Mouse (Mus musculus) midbrain, embryonic 12.5 days (tissue): Measurements from ENCODE around the gene Cmip. TPM values are rescaled to one million over a fixed set of nuclear protein-coding genes. Genes with fewer than 3 reads are reported as not detected.
A peak's percentile ranks its signal among the peaks of the same experiment; 100 is the strongest.

ENCODE experiments used
- ATAC-seq: fragments of 200-750 bp; cut with Nextera tagmentation; 2 replicates; pipeline ENCODE4 v1.8.0; 2017; ENCODE audit warnings: low read depth, moderate TSS enrichment, moderate library complexity; ENCODE audit not compliant: low FRiP score
- H3K27ac ChIP-seq: fragments of 300-500 bp; sonication (generic); replicated peaks from 2 replicates; pipeline ENCODE4 v1.5.1; 2016; ENCODE audit warnings: mild to moderate bottlenecking
- H3K27me3 ChIP-seq: fragments of 300-500 bp; sonication (generic); 2 replicates; pipeline ENCODE4 v1.6.1; 2016; ENCODE audit warnings: mild to moderate bottlenecking
- H3K36me3 ChIP-seq: fragments of 300-500 bp; sonication (generic); 2 replicates; pipeline ENCODE4 v1.6.1; 2016
- H3K4me1 ChIP-seq: fragments of 300-500 bp; sonication (generic); 2 replicates; pipeline ENCODE4 v1.6.1; 2016
- H3K4me2 ChIP-seq: fragments of 300-500 bp; sonication (generic); replicated peaks from 2 replicates; pipeline ENCODE4 v1.6.1; 2016; ENCODE audit warnings: mild to moderate bottlenecking, moderate library complexity
- H3K4me3 ChIP-seq: fragments of 300-500 bp; sonication (generic); 2 replicates; pipeline ENCODE4 v1.5.1; 2016; ENCODE audit warnings: mild to moderate bottlenecking
- H3K9ac ChIP-seq: fragments of 300-500 bp; sonication (generic); replicated peaks from 2 replicates; pipeline ENCODE4 v1.6.1; 2016; ENCODE audit warnings: mild to moderate bottlenecking, moderate library complexity
- H3K9me3 ChIP-seq: fragments of 300-500 bp; sonication (generic); 2 replicates; pipeline ENCODE4 v1.6.1; 2016; ENCODE audit warnings: mild to moderate bottlenecking
- WGBS: fragments of 180-500 bp; shearing (Covaris S2); methylation state at CpG from one replicate; pipeline ENCODE4 v1.1.7; 2016; 5-methylcytosine and 5-hydroxymethylcytosine counted together
- polyA plus RNA-seq: library from polyadenylated mRNA; unstranded; fragments of >200 nt; fragmentation: Nextera tagmentation; extraction: Ambion mirVana; gene quantifications from 2 replicates; pipeline ENCODE4 v1.2.1, GENCODE M21; 2016

Cmip gene
- polyA plus RNA-seq, result 30.0 and 33.0 TPM in 2 replicates

DNA sequence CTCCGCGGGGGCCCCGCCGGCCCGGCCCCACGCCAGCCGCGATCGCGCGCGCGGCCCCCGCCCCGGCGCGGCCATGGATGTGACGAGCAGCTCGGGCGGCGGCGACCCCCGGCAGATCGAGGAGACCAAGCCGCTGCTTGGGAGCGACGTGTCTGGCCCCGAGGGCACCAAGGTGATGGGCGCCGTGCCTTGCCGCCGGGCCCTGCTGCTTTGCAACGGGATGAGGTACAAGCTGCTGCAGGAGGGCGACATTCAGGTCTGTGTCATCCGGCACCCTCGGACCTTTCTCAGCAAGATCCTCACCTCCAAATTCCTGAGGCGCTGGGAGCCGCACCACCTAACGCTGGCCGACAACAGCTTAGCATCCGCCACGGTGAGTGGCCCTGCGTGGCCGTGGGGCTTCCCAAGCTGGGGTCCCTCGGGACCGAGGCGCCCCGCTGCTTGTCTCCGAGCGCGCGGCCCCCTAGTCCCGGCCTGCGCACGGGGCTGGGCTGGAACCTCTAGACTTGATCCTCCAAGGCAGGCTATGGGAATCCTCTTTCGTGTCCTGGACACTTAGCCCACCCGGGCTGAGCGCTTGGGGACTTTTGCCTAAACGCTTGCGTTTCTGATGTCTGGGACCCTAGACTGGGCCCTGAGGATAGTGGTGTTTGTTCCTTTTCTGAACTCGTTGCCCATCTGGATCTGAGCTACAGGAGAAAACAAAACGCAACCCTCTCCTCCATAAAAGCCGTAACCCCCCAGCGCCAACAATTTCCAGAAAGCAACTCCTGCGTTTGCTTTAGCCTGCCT is at the start of gene Cmip:
Gene Cmip (plus strand): TSS at position 36 of the 792 bp plus-strand sequence.
- Histone ChIP-seq H3K4me1 (peaks cover 38% of the 10 kb centered on the region), H3K9ac (peak within 1 kb of the TSS; percentile 84), H3K27me3 (no peaks in the 10 kb centered on the region), H3K36me3 (no peaks in the 10 kb centered on the region), H3K9me3 (no peaks in the 10 kb centered on the region), H3K27ac (peak within 1 kb of the TSS; percentile 88), H3K4me3 (peak within 1 kb of the TSS; percentile 75), H3K4me2 (peak within 1 kb of the TSS; percentile 77)
- under 1% methylated on average over 50 of the region's 65 CpGs for WGBS
- peak; percentile 35 for ATAC-seq

DNA sequence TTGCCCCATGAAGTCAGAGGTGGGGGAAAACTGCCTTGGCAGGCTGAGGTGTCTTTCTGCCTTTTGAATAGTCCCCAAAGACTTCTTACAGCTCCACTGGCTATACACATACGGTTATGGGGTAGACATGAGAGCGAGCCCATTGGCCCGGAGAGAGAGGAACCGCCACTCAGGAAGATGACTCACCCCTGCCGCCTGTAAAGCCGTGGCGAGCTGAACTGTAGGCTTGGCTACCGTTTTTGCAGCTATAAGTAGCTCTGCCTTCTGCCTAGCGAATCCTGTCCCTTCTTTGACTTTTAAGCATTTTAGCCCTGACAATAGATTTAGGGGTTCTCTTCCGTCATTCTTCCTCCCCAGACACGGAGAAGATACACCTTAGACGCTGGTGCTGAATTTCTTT is 47.7 kb upstream of the Cmip start:
- Histone ChIP-seq H3K4me1 (no peaks in the 10 kb centered on the region), H3K36me3 (peaks cover 18% of the 10 kb centered on the region), H3K27me3 (no peaks in the 10 kb centered on the region), H3K4me2 (no peak overlapping the region), H3K27ac (no peak overlapping the region), H3K4me3 (no peak overlapping the region), H3K9me3 (no peaks in the 10 kb centered on the region), H3K9ac (no peak overlapping the region)
- 93% methylated on average over 12 of the region's 12 CpGs for WGBS
- no peak for ATAC-seq

DNA sequence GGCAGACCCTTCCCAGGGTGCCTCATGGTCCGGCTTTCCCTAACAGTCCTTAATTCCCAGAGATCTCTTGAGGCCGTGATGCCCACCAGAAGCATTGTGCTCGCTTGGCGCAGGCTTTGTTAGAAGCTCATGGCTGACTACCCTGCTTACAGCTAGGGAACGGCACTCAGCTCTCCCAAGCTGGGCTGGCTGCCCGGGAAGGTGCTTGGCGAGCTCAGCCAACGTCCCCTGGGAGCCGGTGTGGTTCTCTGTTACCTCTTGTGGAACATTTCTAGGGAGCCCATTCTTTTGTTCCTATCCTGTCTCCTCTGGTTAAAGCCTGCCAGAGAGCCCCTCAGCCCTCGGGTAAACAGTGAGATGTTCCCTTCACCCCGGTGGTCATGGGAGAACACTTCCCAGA is 44.8 kb upstream of the Cmip start:
- ATAC-seq, result no peak
- Histone ChIP-seq H3K27ac (no peak overlapping the region), H3K9ac (no peak overlapping the region), H3K36me3 (peaks cover 8% of the 10 kb centered on the region; the same call in 1 of the 2 replicates), H3K4me1 (no peaks in the 10 kb centered on the region), H3K4me2 (no peak overlapping the region), H3K9me3 (no peaks in the 10 kb centered on the region), H3K27me3 (no peaks in the 10 kb centered on the region), H3K4me3 (no peak overlapping the region)
- 88% methylated on average over 11 of the region's 11 CpGs for WGBS

DNA sequence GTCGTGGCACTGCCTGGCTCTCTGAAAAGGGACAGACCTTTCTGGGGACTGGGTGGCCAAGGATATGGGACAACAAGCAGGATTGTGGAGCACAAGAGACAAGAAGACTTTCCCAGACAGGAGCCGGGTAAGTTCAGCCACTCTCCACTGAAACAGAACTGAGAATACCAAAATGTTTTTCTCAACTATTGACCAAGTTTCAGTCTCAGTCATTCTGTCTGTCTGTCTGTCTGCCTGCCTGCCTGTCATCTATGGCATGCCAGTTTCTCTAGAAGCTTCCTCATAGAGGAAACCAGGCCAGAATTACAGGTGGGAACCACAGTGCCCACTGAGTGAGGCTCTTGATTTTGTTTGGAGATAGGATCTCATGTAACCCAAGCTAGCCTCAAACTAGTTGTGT is 39.1 kb upstream of the Cmip start:
- 92% methylated on average over 2 of the region's 2 CpGs for WGBS
- no peak overlapping the region for H3K4me3 ChIP-seq

GRCm38 (mm10) chr8:117222396-117222795 is 34.5 kb upstream of the Cmip start:
- WGBS, result 82% methylated on average over 6 of the region's 6 CpGs
- Histone ChIP-seq H3K4me3 (no peak overlapping the region), H3K4me1 (0 out of 2 replicates have a peak, but pooled peaks cover 3% of the 10 kb centered on the region), H3K9ac (no peak overlapping the region), H3K27me3 (no peaks in the 10 kb centered on the region), H3K36me3 (no peaks in the 10 kb centered on the region), H3K9me3 (no peaks in the 10 kb centered on the region), H3K27ac (no peak overlapping the region), H3K4me2 (no peak overlapping the region)
- no peak for ATAC-seq

More for the DNA sequence above, 39.1 kb upstream of the Cmip start:
- H3K4me1 ChIP-seq, result no peaks in the 10 kb centered on the region
- H3K27ac ChIP-seq, result no peak overlapping the region
- H3K9ac ChIP-seq, result no peak overlapping the region
- no peaks in the 10 kb centered on the region for H3K27me3 ChIP-seq
- H3K36me3 ChIP-seq, result peaks cover 8% of the 10 kb centered on the region; the same call in 1 of the 2 replicates
- no peak for ATAC-seq
- no peak overlapping the region for H3K4me2 ChIP-seq
- no peaks in the 10 kb centered on the region for H3K9me3 ChIP-seq

- Histone ChIP-seq H3K9me3 (no peaks in the 10 kb centered on the region), H3K4me2 (peak overlapping the region; percentile 44), H3K4me1 (0 out of 2 replicates have a peak, but pooled peaks cover 3% of the 10 kb centered on the region), H3K27ac (no peak overlapping the region), H3K9ac (0 out of 2 replicates have a peak overlapping the region, but pooled peaks have one; percentile 28), H3K4me3 (peak overlapping the region; percentile 32), H3K36me3 (no peaks in the 10 kb centered on the region), H3K27me3 (no peaks in the 10 kb centered on the region)
- peak; percentile 79; the same call in 1 of the 2 replicates for ATAC-seq
- 18% methylated on average over 9 of the region's 9 CpGs for WGBS
Measured at GRCm38 (mm10) chr8:117224630-117225029, 32.2 kb upstream of the Cmip start.

- Histone ChIP-seq H3K27me3 (no peaks in the 10 kb centered on the region), H3K4me1 (0 out of 2 replicates have a peak, but pooled peaks cover 3% of the 10 kb centered on the region), H3K27ac (no peak overlapping the region), H3K4me2 (no peak overlapping the region), H3K9me3 (no peaks in the 10 kb centered on the region), H3K4me3 (no peak overlapping the region), H3K36me3 (no peaks in the 10 kb centered on the region), H3K9ac (no peak overlapping the region)
- WGBS, result 89% methylated on average over 12 of the region's 12 CpGs
- no peak for ATAC-seq
Measured at GRCm38 (mm10) chr8:117226306-117226705, 30.6 kb upstream of the Cmip start.

GRCm38 (mm10) chr8:117227339-117227738 is 29.5 kb upstream of the Cmip start:
- H3K27me3 ChIP-seq, result no peaks in the 10 kb centered on the region
- 96% methylated on average over 2 of the region's 2 CpGs for WGBS
- no peaks in the 10 kb centered on the region for H3K9me3 ChIP-seq
- no peaks in the 10 kb centered on the region for H3K36me3 ChIP-seq
- no peak overlapping the region for H3K4me2 ChIP-seq
- no peak overlapping the region for H3K27ac ChIP-seq
- no peak for ATAC-seq
- H3K4me1 ChIP-seq, result 0 out of 2 replicates have a peak, but pooled peaks cover 3% of the 10 kb centered on the region
- H3K4me3 ChIP-seq, result no peak overlapping the region
- no peak overlapping the region for H3K9ac ChIP-seq

DNA sequence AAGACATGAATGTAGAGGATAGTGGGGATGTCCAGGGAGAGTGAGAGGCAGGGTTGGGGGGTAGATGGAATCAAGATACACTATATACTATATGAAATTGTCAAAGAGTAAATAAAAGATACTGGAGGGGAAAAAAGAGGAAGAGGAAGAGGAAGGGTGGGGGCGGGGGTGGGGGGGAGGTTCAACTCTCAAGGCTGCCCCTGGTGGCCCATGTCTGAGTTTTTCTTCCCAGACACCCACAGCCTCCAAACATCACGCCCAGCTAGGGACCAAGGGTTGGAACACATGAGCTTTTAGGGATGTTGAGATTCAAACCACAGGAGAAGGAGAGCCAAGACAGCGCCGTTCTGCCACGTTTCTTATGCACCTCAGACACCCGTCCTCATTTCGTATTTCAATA is 23.7 kb upstream of the Cmip start:
- H3K27ac ChIP-seq, result no peak overlapping the region
- no peaks in the 10 kb centered on the region for H3K27me3 ChIP-seq
- no peaks in the 10 kb centered on the region for H3K4me1 ChIP-seq
- H3K9me3 ChIP-seq, result no peaks in the 10 kb centered on the region
- 86% methylated on average over 7 of the region's 7 CpGs for WGBS
- no peak for ATAC-seq
- no peaks in the 10 kb centered on the region for H3K36me3 ChIP-seq
- H3K4me3 ChIP-seq, result no peak overlapping the region
- no peak overlapping the region for H3K4me2 ChIP-seq
- H3K9ac ChIP-seq, result no peak overlapping the region

GRCm38 (mm10) chr8:117236531-117236930 is 20.3 kb upstream of the Cmip start:
- Histone ChIP-seq H3K27me3 (no peaks in the 10 kb centered on the region), H3K4me3 (no peak overlapping the region), H3K9me3 (no peaks in the 10 kb centered on the region), H3K4me2 (no peak overlapping the region), H3K36me3 (no peaks in the 10 kb centered on the region), H3K4me1 (no peaks in the 10 kb centered on the region), H3K27ac (no peak overlapping the region), H3K9ac (no peak overlapping the region)
- 91% methylated on average over 4 of the region's 4 CpGs for WGBS
- ATAC-seq, result no peak

DNA sequence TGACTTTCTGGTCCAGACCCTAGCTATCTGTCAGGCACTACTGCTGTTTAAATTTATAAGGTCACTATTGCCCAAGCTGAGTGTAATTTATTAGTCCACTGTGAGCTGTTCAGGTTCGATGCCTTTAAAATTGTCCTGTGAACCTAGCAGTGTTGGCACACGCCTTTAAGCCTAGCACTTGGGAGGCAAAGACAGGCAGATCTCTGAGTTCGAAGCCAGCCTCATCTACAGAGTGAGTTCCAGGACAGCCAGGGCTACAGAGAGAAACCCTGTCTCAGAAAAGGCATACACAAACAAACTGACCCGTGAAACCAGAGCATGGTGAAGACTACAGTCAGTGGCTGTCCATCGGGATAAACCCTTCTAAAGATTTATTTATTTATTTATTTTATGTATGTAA is 16.5 kb upstream of the Cmip start:
- H3K27me3 ChIP-seq, result no peaks in the 10 kb centered on the region
- ATAC-seq, result no peak
- H3K4me1 ChIP-seq, result no peaks in the 10 kb centered on the region
- H3K4me3 ChIP-seq, result no peak overlapping the region
- no peak overlapping the region for H3K27ac ChIP-seq
- H3K9ac ChIP-seq, result no peak overlapping the region
- WGBS, result 92% methylated on average over 5 of the region's 5 CpGs
- H3K9me3 ChIP-seq, result no peaks in the 10 kb centered on the region
- no peak overlapping the region for H3K4me2 ChIP-seq
- H3K36me3 ChIP-seq, result no peaks in the 10 kb centered on the region

DNA sequence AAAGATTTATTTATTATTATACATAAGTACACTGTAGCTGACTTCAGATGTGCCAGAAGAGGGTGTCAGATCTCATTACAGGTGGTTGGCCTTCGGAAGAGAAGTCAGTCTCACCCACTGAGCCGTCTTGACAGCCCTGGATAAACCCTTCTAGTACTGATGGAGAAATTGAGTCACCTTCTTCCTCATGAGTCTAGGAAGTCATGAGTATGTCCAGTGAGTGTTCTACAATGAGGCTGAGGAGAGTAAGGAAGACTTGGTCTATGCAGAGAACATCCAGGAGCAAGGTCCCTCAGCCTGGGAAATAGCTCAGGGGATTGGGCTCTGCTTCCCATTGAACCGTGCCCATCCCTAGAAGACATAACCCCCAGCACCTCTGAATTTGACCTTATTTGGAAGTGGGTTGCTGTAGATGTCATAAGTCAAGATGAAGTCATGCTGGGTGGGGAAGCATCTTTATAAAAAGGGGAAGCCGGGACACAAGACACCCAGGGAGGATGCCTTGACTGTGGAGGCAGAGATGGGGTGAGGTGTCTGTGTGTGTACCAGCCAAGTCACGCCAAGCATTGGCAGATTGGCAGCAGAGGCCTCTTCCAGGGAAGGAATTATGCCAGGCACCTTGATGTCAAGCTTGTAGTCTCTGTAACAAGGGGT is 15.9 kb upstream of the Cmip start:
- Histone ChIP-seq H3K4me2 (no peak overlapping the region), H3K36me3 (no peaks in the 10 kb centered on the region), H3K27me3 (no peaks in the 10 kb centered on the region), H3K4me3 (no peak overlapping the region), H3K9me3 (no peaks in the 10 kb centered on the region), H3K4me1 (no peaks in the 10 kb centered on the region), H3K27ac (no peak overlapping the region), H3K9ac (no peak overlapping the region)
- WGBS, result 81% methylated on average over 5 of the region's 5 CpGs
- ATAC-seq, result no peak
